Mouse (Mus musculus) kidney, adult 9 months (tissue): Measurements from ENCODE around the gene Sun1.

Source experiments
- DNase-seq: peaks from one replicate; pipeline ENCODE4 v3.0.0; 2022

The Sun1 gene

DNA sequence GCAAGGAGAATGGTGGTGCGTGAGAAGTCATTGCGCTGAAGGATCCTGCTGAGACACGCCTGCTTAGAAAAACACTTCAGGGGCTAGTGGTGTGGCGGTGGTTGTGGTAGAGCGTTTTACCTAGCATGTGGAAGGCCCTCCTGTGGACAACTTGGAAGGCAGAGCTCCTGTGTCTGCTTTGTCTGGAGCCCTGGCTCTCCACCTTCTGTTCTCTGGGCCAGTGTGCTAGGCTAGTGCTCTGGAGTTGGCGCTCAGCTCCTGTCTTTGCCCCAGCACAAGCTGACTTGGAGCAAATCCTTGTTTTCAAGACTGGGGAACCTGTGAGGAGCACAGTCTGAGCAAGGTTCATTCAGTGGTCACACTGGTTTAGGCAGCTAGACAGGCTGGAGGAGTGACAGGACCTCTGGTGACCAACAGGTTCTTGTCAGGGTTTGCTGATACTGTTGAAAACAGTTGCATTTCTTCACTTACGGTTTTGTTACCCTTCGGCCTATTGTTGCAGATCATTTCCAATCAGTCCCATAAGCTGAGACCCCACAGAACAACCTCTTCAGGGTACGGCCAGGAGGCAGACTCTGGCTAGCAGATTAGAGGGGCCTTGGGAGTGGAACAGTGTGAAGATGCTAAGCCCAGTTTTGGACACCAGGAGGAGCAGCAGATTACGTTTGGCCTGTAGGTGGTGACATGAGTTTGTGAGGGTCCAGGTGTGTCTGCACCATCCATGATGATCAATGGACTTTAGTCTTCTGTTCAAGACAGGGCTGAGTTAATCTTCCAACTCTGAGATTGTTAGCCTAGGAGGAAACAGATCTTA, 8.6 kb downstream of the Sun1 start:
- peak; percentile 68 for DNase-seq

DNA sequence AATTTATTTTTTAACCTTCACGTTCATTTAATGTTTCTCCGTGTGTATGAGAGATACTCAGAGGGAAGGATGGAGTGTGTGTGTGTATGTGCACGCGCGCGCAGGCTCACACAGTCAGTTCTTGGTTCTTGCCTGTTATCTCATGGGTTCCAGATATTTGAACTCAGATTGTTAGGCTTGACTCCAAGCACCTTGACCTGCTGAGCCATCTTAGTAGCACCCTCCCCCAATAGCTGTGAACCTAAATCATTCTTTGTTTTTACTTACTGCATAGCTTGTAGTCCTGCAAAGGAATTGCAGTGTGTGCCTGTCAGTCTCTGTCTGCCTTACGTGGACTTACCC, 9.2 kb downstream of the Sun1 start:
- peak; percentile 41 for DNase-seq

DNA sequence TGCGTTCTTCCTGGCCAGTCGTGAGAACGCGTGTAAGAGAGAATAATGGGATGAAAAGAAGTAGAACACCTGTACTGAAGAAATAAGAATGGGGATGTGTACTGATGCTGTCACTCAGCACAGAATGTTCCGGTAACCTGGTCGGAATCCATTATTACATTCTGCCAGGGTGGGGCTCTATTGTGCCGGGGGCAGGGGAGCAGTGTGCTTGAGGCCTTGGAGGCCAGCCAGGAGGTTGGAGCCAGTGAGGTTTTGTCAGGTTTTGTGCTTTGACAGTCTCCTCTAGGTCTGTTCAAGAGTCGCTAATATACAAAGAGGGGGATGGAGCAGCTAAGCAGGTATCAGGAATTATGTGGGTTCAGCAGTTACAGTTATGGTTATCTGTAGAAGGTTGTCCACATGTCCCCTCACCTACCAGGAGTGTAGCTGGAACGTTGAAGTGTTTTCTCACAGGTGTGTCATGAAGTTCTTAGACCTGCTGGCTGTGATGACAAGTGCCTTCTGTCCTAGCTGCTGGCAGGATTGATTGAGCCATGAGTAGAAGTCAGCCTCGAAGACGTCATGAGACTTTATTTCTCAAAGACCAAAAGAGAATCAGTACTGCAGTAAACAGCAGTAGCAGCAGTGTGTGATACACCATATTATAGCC, 11.4 kb downstream of the Sun1 start:
- DNase-seq, result no peak

DNA sequence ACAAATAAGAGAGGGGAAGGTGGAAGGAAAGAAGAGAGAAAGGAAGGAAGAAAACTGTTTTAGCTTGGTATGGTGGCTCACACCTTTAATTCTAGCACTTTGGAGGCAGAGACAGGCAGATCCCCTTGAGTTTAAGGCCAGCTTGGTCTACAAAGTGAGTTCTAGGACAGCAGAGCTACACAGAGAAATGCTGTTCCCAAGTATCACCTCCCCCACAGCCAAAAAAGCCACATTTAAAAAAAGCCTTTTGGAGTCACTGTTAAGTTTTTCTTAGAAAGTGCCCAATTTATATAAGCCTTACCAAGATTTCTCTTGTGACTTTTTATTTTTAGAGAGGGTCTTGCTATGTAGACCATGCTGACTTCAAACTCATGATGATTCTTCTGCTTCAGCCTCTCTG, 13.9 kb downstream of the Sun1 start:
- DNase-seq, result no peak

DNA sequence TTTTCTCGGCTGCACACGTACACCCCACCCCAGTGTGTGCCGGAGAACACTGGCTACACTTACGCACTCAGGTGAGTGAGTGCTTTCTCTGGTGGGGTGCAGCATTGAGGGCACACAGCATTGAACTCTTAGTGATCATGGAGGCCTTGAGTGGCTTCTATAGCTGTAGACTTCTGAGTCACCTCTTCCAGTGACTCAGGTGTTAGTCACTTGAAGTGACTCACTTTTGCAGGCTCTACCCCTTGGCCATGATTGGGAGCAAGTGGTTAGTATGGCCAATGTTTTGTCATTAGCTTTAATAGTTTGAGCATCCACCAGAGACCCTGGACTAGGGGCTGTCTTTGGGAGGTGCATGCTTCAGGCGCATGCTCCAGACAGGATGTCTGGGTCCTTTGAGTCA, 14.7 kb downstream of the Sun1 start:
- DNase-seq, result no peak

DNA sequence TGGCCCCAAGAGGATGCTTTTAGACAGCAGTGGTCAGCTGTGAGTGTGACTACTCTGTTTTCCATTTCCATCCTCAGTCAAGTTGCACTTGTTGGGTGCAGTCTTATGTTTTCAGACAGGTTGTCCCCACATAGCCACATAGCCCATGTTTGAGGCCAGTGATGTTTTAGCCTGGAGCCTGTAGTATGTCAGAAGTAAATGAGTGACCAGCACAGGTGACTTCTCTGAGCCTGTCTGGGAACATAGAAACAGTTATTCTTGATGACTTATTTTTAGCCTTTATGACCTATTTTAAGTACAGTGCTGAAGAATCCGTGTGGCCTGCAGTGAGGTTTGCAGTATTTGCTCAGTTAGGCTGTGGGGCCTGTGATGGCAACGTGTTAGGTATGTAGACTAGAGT, 15.7 kb downstream of the Sun1 start:
- no peak for DNase-seq

DNA sequence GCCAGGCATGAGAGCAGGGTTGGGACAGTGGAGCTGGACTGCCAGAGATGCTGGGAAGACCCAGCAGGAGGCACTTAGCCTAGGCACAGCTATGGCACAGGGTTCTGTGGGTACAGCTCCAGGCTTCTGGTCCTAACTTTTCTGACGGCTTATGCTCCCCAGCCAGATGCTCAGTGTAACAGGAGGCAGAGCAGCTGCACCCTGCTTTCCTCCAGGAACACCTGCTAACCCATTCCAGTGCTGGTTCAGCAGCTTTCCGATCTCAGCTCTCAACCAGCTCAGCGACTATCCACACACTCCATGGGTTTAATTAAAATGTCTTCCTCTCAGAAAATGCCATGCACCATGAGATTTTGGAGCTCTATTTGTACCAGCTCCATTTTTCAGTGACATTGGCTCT, 16.3 kb downstream of the Sun1 start:
- no peak for DNase-seq

DNA sequence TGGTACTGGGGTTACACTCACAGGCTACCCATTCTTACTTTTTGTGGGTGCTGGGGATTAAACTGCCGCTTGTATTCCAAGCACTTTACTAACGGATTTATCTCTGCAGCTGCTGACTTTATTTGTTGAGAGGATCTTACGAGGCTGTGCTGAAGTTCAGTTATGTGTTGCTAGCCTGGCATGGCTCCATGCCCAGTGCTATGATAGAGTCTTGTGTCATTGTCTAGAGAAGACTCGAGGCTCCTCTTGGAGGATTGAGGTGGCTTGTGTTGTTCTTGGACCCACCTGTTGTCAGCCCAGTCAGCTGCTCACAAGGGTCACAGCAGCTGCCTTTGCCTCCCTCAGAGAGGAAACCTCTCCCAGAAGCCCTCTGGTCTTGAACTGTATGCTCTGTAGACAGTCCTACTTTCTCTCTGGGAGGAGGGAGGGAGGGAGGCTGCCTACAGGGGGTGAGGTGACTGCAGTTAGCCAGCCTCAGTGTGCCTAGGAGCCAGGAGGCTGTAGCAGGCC, 19.6 kb downstream of the Sun1 start:
- no peak for DNase-seq

DNA sequence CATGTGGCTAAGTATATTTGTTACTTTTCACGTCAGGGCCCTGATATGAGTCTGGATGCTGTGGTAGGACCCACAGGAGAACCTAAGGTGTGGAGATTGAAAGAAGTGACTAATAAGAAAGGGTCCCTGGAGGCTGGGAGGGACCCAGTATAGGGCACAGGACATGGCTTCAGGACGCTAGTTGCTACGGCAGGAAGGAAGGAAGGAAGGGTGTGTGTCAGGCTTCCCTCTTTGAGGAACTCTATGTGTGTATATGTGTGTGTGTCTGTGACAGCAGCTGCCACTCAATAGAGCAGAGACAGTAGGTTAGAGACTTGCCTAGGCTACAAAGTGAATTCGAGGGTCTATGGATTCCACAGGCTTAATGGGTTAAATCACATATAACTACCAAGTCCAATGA, 20.2 kb downstream of the Sun1 start:
- peak; percentile 49 for DNase-seq

DNA sequence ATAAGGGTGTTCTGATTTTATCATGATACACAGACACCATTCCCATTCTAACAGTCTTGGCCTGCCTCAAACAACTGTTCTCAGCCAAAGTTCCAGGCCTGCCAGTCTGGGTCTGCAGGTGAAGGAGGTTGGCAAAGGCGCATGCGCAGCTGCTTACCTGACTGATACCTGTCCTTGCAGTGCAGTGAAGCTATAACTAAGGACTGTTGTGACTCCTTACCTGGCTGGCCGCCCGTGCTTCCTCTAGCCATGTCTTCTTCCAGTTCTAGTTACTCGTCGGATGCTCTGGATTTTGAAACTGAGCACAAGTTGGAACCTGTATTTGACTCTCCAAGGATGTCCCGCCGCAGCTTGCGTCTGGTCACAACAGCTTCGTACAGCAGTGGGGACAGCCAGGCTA, 22.9 kb downstream of the Sun1 start:
- no peak for DNase-seq

DNA sequence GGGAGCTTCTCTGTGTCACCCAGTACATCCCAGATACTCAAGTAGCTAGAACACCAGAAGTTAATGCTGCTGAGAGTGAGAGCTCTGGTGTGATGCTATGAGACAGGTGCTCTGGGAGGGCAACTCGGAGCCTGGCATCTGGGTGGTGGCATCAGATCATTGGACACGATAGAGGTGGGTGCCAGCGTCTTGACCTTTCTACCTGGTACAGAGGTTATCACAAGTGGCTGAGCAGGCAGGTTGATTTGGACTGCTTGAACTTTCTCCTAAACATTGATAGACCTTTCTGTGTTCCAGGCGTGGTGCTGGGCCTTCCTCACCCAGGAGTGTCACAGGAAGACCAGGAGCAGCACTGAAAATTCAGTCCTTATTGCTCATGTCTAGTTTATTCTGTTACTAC, 26.8 kb downstream of the Sun1 start:
- DNase-seq, result peak; percentile 60

DNA sequence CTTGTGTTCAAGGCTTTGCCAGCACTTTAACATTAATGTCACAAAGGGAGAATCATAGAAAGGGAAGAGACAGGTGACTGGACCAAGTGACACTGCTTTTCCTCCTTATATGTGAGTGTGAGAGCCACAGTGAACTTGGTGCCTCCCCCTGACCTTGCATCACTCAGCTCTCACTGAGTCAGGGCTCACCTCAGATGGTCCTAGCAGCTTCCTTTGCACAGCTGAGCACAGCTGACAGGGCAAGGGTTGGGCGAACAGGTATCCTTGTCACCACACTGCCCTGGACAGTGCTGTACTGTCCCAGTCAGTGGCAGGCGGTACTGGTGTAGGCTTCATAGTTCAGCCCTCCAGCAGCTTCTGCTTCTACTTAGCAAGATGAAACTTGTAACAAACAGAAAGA, 27.2 kb downstream of the Sun1 start:
- DNase-seq, result no peak

DNA sequence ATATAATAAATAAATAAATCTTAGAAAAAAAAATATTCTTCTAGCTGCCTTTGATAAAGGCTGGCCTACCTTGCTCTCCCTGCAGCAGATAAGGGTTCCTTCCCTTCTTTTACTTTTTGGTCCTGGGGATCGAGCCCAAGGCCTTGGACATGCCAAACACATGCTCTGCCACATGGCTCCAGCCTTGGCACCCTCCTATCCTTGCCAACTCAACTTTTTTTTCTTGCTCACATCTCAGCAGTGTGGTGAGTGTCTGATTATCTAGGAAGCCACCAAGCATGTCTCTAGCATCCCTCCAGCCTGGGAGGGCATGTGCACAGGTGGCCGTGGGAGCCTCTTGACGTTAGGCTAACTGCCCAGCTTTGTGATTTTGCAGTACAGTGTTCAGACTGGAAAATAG, 27.9 kb downstream of the Sun1 start:
- DNase-seq, result no peak

DNA sequence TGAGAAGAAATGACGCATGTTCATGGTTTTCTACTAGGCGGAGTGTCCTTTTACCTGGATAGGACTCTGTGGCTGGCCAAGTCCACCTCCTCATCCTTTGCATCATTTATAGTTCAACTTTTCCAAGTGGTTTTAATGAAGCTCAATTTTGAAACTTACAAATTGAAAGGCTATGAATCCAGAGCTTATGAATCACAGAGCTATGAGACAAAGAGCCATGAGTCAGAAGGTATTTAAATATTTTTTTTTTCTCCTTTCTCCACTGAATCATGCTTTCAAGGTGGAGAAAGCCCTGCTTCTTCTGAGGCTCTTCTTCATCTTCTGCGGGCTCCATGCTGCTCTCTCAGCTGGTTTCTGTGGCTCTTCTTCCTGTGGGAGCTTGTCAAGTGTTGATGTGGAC, 29.3 kb downstream of the Sun1 start:
- DNase-seq, result no peak

DNA sequence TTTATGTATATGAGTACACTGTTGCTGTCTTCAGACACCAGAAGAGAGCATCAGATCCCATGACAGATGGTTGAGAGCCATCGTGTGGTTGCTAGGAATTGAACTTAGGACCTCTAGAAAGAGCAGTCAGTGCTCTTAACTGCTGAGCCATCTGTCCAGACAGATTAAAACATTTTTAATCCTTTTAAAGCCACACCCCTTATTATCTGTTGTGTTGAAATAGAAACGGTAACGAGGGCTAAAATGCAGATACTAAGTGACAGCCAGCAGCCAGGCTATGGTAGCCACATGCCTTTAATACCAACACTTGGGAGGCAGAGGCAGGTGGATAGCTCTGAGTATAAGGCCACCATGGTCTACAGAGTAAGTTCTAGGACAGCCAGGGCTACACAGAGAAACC, 31.6 kb downstream of the Sun1 start:
- no peak for DNase-seq

DNA sequence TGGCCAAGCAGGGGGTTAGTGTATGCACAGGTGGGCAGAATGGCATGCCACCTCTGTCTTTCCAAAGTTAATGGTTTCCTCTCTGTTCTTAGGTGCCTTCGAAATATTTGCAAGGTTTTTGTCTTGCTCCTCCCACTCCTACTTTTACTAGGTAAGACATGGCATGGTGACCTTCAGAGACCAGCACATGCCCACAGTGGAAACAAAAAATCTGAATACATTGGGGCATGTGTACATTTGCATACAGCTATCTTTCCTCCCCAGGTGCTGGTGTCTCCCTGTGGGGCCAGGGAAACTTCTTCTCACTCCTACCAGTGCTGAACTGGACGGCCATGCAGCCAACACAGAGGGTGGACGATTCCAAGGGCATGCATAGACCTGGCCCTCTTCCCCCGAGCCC, 34.0 kb downstream of the Sun1 start:
- no peak for DNase-seq

DNA sequence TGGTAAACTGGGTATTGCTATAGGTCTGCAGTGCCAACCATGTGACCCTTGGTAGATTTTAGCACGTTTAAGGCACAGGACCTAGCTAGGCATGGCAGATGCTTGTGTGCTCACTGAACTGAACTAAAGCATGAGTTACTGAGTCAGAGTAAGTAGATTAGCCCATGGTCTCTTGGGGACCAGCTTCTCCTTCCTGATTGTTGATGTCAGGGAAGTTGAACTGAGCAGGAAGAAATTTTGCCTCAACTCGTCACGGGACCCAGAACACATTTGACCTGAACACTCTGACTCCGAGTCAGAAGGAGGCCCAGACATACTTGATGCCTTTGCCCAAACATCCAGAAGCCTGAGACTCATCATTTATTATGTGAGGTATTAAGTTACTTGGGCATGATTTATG, 37.0 kb downstream of the Sun1 start:
- DNase-seq, result no peak

DNA sequence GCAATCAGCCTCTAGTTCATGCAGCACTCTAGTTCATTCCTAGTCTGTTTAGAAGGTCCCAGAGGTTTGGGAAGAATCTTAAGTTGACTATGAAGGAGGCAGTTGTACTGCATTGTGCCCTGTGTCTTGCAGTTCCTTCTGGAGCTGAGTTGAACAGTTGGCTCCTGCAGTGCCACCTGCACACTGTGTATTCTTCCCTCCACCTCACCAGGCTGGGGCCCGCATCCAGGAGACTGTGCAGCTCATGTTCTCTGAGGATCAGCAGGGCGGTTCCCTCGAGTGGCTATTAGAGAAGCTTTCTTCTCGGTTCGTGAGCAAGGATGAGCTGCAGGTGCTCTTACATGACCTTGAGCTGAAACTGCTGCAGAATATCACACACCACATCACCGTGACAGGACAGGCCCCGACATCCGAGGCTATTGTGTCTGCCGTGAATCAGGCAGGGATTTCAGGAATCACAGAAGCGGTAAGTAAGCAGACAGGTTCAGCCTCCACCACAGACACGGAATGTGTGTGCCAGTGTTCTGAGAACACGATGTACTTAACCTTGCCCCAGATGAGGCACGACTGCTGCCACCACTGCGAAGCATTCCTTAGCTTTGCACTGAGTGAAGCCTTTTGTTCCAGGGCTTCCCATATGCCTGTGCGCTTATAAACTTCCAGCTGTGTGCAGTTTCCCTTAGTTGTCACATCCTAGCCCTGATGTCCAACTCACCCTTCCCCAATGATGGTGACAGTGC, 40.8 kb downstream of the Sun1 start:
- DNase-seq, result no peak

DNA sequence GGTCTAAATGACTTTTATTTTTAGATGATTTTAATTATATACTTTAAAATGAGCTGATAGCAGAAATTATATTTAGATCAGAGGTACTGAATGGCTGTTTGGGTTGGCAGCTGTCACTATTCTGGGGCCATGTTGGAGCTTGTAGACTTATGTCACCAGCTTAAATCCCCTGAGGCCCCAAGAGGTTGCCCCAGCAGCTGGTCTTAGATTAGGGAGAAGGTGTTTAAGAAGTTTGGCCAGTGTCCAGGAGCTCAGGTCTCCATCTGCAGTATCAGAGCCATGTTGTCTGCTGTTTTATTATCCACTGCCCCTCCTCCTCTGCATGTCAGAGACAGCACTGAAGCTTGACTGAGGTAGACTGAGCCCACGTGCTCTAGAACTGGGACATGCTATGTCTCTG, 42.9 kb downstream of the Sun1 start:
- no peak for DNase-seq

DNA sequence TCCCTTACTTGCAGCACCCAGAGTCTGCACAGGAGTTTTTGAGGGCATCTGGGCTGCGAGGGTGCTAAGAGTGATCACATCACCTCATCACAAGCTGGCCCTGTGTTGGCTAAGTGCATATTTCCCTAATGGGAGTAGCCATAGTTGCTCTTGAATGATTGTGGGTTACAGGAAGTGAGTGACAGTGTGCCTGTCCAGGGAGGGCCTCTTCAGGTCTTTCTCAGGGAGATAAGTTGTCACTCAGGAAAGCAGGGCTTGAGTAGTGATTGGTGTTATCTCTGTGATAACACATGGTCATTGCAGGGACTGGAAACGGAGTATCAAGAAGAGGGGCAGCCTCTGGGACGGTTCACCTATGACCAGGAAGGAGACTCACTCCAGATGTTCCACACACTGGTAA, 47.3 kb downstream of the Sun1 start:
- DNase-seq, result no peak

DNA sequence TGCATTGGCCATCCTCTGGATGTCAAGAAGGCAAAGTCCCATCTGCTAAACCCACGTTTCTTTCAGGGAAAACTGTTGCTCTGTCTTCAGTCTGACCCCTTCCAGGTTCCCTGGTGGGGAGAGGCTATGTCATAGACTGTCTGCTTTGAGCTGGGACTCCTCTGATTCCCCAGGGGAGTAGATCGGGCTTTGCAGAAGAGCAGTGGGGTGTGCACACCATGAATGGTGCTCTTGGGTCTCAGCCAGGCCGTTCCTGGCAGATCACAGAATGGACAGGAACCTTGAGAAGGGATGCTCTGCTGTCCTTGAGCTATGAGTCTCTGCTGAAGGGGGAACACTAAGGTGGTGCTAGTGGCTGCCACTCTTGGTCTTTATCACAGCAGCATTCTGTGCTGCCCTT, 48.4 kb downstream of the Sun1 start:
- no peak for DNase-seq

DNA sequence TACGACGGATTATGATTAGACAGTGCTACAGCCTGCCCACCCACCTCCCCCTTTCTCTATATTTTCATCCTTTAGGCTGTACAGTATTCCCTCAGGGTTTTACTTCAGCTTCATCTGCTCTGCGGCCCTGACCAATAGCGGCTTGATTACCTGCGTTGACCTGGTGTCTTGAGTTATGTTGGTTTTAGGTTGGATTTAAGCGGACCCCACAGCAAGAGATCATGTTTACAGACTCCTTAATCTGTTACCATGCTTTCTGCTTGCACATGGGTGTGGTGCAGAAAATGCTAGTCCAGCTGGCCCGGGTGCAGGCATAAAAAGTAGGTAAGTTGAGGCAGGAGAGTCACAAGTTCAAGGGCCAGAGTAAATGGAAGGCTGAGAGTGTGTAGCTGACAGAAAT, 50.8 kb downstream of the Sun1 start:
- DNase-seq, result no peak

DNA sequence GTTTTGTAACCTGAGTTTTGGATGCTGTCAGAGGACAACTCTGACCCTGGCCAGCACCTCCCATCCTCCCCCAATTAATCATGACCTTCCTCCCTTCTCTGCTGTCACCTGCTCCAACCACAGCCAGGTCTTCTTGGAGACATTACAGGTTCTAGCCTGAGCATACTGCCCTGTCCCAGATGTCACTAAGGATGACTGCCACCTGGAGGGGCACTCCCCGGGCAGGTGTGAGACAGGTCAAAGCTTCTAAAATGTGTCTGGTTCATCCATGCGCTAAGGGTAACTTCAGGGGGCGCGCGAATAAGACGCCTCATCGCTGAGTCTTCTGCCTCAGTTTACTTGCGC, 51.3 kb downstream of the Sun1 start:
- no peak for DNase-seq
